Mouse (Mus musculus) 3134 (cell line): ENCODE data around the gene Lonp2.

Source experiments
- DNase-seq: peaks from one replicate; pipeline ENCODE4 v3.0.0-alpha.2; 2011; ENCODE audit warnings: low spot score; ENCODE audit not compliant: insufficient read length; ENCODE audit errors: extremely low read depth

Gene Lonp2

DNA sequence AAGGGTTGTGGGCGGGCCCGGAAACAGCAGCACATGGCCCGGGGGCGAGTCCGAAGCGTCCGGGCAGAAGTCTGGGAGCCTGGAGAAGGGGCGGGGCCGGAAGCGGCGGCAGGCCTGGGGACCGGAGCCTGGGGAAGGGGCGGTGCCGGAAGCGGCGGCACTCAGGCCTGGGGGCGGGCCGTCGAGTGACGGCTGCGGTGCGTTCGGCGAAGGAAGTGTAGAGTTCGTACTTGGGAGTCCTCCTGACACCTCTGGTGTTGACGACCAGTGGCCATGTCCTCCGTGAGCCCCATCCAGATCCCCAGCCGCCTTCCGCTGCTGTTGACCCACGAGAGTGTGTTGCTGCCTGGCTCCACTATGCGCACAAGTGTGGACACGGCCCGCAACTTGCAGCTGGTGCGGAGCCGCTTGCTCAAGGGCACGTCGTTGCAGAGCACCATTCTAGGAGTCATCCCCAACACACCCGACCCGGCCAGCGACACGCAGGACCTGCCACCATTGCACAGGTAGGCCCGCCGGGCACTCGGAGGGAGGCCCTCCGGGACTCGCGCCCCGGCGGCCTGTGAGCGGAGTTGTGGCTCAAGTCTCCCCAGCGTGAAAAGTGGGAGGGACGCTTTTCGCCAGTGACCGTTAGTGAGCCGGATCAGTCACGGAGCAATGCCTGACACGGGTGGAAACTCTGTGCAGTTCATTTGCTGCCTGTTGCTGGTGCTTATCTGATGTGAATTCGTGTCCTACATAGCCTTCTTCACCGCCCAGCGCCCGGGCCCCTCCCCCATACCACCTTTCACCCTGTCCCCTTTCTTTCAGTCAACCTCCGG lies at the start of gene Lonp2:
Lonp2 (plus strand) TSS at position 133 of the 821 bp plus-strand sequence.
- DNase-seq, result peak; percentile 96

DNA sequence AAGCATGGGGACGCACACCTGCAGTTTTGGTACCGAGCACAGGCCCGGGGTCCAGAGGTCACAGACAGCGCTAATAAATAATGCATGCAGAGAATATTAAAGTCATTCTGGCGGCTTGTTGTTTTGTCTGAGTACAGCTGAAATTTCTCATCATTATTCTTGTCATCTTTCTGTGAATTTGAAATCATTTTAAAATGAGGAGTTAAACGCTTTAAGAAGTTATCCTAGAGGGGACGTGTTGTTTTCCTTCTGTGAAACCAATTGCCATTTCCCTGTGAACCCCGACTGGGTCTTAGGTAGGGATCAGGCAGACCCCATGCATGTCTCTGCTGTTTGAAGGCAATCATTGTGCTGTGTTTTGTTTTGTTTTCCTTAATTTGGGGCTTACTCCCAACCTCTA lies 46.3 kb upstream of the Lonp2 start:
- DNase-seq, result no peak

DNA sequence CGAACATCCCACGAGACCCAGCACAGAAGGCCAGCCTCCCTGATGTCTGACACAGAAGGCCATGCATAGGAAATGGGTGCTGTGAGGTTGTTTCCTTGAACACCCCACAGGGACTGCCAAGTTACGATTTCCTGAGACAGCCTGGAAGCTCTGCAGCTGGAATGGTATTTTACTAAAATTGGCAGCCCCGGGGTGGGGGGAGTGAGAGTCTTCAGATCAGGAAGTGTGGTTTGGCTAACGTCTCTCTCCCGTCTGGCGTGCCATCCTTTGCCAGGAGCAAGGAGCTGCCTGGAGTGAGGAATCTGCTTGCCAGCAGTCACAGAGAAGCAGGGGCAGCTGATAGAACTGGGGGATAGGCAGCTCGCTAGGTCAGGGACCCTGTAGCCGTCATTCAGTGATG lies 45.8 kb upstream of the Lonp2 start:
- peak; percentile 56 for DNase-seq

DNA sequence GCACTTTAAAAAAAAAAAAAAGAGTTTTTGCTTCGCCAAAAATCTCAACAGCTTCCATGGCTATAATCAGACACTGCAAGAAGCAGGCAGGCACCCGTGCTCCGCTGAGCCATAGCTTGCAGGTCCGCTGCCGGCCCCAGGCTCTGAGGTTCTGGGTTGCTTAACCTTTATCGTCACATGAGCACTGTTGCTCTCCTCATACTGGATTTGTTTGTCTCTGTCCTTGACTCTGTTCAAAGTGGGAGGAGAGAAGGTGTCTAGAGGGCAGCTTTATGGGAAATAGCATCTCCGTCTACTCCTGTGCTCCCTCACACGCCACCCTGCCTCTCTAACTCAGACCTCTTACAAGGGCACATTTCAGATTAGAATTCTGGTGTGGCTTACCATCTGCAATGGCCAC lies 45.1 kb upstream of the Lonp2 start:
- DNase-seq, result no peak

DNA sequence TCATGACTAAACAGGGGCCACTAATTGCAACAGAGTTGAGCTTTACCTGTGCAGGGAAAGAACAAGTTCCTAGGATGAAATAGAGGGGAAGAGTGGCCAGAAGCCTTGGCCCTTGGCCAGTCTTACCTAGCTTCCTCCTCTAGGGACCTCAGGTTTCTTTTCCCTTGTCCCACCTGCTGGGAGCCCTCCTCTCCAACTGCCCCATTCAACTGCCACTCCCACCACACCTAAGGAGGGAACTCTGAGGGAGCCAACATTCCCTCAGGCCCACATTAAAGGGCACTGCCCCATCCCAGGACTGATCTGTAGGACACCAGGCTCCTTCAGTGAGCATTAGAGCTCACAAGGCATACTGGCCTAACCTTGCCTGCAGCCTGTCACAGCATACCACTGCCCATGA lies 43.4 kb upstream of the Lonp2 start, which contains the start of gene Abcc12:
Abcc12 (minus strand) TSS at position 229 of the 400 bp plus-strand sequence.
- no peak for DNase-seq

DNA sequence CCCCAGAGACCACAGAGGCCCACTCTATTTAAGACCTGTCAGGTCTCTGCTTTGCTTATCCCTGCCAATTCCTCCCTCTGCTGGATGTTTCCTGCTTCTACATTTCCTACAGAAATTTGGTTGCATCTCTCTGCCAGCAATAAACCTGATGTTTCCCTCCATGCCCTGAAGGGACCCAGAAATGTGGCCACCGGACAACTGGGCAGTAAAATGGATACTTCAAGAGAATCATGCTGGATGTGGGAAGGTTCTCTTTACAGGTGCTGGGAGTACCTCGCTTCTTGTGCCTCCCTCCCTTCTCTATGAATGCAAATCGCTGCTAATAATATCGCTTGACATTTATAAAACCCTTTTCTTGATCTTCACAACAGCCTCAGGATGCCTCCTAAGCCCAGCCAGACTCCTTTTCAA lies 41.9 kb upstream of the Lonp2 start:
- DNase-seq, result no peak

DNA sequence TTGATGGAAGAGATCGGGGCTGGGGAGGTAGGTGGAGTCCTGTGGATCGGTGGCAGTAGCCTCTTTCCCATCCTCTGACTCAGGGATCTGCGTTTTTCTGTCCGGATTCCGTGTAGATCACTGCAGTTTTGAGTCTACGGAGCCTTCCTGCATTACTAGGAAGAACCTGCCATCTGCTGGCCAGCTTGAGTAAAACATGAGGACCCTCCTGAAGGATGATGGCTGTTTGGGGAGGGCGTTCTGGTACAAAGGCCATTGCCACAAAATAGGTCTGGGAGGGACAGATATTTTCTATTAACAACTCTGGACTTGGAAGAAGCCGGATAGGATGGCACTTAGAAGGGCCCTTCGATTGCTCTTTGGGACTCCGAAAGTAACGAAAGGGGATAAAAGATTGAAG lies 38.7 kb upstream of the Lonp2 start:
- peak; percentile 52 for DNase-seq

DNA sequence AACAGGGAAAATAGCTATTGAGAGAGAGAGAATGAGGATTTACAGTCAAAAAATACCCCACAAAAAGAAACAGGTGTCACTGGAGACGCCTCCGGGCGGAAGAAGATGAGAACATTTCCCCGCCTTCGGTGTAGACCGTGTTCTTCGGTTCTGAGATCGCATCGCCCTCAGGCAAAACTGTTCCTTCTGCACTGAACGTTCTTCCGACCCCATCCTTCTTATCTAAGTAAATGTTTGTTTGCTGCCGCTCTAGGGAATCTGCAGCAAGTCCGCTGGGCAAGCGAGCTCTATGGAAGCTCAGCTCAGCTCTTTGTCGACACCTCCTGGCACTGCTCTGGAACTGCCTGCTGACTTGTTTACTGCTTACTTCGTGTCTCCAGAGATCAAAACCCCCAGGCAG lies 38.3 kb upstream of the Lonp2 start:
- DNase-seq, result peak; percentile 47

DNA sequence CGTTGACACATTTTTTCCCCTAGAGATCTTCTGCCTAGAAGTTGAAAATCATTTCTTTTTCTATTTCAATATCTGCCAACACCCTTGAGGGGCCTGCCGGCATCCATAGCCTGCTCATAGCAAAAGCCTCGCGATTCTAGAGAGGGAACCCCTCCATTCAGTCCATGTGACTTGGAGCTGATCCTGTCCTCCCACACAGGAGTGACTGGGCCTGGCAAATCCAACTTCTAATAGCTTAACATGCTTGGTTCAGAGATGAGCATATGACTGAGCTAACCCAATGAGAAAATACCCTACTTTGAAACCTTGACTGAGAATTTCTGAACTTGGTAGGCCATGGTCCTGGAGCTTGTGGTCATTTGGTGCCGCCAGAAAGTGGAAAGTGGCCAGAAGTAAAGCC lies 37.8 kb upstream of the Lonp2 start:
- DNase-seq, result peak; percentile 25

DNA sequence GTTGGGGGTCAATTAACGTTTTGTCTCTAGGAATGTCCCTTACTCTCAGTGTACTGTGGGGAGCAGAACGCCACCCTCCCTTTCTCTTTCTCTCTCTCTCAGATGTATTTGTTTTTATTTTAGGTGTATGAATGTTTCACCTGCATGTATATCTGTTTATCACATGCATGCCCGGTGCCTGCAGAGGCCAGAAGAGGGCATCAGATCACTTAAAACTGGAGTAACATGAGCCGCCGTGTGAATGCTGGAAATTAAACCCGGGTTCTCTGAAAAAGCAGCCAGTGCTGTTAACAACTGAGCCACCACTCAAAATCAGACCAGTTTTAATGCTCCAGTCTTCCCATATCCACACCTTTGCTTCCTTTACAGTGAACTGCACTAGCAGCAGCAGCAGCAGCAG lies 37.2 kb upstream of the Lonp2 start:
- no peak for DNase-seq

DNA sequence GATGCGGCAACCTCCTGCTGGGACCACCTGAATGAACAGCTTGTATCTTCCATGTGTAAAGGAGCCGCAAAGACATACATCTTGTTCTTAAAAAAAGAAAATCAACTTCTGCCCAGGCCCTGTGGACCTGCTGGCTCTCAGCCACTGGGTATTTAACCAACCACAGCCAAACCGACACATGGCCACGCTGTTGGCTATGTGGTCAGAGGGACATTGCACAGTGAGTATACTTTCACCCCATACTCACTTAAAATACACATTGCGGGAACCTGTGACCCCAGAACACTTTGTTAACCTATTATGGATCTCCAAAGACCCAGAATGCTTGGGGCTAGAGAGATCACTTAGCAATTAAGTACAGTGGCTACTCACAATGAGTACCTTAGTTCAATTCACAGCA lies 35.5 kb upstream of the Lonp2 start:
- no peak for DNase-seq

DNA sequence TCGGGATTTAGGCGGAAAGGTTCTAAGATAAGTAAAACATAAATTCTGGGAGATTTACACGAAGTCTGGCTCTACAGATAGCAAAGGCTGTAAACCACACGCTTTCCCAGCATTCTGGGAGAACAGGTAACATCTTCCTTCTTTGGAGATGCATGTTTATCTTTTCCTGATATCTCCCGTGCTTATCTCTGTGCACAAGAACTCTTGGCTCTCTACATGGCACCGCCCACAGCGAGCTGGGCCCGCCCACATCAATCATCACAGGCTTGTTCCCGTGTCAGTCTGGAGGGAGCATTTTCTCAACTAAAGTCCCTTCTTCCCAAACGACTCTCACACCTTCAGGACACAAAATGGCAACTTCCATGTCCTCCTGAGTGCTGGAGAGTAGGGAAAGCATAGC lies 30.7 kb upstream of the Lonp2 start:
- DNase-seq, result no peak

DNA sequence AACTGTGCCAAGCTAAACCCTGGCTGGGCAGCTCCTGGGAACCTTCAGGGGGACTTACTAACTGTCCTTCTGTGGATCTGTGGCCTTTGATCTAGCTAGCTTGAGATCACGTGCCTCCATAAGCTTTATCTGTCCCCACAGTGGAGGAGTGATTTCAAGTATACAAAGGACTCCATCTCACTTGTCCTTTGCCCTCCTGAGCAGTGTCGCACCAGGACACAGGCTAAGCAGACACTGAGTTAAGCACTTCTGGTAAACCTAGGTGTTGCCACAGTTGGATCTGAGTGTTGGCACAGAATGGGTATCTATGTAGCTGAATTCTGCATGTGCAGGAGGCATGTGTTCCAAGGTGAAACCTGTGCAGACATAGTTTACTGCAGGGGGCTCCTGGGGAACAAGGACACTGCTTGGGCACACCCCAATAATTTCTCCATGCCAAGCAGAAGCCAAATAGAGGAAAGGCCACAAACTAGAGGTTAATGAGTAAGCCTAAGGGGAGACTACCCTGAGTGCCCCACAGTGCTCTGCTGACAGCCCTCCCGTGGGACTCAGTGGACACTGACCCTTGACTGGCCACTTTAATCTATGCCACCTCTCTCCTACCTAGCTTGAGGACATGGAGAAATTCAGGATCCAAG lies 29.6 kb upstream of the Lonp2 start:
- DNase-seq, result no peak

DNA sequence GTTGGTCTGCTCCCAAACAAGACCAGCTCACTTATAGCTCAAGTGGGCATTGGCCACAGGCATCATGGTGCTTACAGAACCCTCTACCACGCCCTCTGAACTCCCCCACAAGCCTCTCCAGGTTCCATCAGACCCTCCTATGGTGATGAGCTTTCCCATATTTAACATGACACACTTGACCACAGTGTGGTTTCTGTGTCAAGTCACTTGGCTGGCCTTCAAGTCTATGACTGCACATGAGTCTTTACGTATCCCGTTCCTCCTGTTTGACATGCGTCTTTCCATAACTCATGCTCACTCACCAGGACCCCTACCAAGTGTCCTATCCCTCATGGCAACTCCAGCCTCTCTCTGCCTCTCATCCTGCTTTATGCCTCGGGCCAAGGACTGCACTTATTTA lies 28.2 kb upstream of the Lonp2 start:
- DNase-seq, result no peak

DNA sequence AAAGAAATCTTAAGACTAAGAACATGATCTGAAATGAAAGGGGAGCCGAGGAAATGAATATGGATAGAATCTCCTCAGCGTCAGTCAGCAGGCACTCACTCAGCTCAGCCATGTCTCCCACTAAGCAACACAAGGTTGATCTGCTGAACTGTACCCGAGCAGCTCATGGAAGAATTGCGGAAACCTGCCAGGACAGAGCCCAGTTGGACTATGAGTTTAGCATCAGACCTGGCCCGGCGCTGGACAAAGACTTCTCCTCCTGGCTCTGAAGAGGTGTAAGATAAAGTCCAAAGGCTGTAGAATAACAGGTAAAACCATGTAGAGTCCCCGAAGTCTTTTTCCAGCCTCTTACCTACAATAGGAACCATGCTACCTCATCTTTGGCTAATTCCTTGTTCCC lies 26.2 kb upstream of the Lonp2 start:
- DNase-seq, result no peak

DNA sequence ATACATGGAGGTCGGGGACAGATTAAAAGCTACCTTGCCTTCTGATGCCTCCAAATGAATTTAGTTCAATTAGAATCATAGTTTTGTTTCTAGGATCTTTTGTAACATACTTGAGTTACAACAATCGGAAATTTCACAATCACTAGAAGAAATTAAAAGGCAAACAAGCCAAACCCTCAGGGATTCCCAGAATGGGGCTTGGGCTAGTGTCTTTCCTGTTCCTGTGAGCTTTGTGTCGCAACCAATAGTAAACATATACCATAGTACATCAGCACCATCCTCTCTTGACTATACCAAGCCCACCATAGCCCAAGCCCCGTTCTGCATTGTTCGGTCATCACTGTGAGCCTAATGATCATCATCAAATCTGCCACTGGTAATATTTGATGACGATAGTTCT lies 24.5 kb upstream of the Lonp2 start:
- no peak for DNase-seq

DNA sequence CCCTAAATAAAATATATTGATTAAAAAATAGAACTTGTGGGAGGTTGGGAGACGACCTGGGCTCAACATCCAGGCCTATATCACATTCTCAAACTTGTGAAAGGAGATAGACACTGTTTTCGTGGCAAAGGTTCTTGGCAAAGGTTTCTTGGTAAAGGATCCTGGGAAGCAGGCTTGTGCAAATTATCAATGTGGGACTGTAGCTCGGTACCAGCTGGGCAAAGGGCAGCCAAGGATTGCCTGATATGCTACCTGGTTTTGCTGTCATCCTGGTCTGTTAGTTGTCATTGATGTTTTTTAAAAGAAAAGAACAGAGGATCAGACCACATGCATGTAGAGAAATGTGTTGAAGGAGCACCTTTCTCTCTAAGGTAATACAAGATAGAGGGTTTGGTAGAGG lies 23.5 kb upstream of the Lonp2 start:
- no peak for DNase-seq

DNA sequence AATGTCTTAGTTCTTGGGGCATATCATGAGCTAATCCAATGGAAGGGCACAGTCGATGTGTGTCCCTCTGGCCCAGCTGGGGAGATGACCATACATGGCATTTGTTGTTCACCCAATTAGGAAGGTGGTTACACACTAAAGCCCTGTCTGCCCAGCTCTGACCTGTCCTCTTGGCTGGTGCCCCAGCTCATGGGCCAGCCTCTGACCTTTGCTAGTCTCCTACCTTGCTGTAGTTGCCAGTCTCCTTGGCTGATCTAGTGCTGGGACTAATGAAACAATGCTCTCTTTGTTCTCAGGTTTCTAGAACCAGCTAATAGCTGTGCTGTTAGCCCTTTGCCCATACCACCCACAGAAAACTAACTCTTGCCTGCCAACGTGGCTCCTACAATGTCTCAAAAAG lies 20.7 kb upstream of the Lonp2 start:
- DNase-seq, result no peak

DNA sequence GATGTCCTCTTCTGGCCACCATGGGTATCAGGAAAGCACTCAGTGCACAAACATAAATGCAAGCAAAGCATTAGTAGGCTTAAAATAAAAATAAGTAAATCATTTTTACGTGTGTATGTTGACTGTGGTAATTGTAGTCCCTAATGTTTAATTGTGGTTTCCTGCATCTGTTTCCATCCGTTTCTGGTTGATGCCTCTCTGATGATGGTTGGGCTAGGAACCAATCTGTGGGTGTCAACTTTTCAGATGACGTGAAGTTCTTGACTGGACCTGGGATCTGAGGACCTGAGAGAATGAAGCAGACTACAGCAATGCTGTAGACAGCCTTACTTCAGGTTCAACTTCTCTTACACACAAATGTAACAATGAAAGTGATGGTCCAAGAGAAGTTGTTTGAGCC lies 19.2 kb upstream of the Lonp2 start:
- no peak for DNase-seq

DNA sequence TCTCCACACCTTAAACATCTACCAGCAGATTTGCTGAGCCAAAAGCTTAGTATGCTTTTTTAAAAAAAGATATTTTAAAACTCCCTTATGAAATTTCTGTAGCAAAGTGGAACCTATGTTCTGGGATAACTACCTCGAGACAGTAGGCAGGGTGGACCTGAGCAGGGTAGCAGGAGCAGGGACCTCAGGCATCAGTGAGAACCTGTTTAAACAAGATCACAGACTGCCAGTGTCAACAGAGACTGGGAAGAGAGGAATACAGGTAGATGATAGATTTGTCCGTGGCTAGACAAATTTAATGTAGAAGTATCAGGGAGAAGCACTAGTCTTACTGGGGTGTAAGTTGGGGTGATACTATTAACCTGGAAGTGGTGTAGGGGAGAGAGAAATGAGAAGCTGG lies 10.0 kb upstream of the Lonp2 start:
- DNase-seq, result no peak

DNA sequence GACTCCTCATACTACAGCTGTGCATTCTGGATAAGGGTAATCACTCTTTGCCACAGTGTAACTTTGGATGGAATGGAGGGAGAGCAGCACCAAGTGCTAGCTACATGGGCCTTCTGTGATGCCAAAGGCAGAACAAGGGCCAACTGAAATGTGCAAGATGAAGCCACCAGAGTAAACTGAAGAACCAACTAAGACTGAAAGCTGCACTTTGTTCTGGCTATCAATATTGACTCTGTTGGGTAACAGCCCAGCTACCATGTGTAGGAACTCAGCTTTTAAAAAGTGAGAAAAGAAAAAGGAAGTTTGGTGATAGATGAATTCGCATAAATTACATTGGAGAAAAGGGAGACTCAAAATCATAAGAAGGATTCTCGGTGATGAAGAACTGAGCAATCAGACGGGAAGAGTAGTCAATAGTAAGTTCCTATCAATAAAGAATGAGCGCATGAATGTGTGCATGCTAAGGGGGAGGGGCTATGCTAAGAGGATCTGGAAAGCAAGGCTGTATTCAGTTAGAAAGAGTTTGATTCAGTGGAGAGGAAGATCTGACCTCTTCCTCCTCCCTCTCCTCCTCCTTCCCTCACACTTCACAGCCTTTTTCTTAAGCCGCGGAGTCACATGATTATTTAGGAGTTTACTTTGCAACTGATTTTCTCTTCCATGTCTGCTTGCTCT lies 8.6 kb upstream of the Lonp2 start:
- DNase-seq, result no peak
